Mouse (Mus musculus) T-helper 1 cell (primary cell): ENCODE results near the gene Phlda2.

Experiments used
- in situ Hi-C: fragments of 300-600 bp; cut with MboI, MseI; formaldehyde crosslinking; loops from one replicate; pipeline ENCODE4 v1.15.1; 2025; ENCODE audit warnings: high pct_unique_total_duplicates

The Phlda2 gene

GRCm38 (mm10) chr7:143503926-143504325 is 976 bp upstream of the Phlda2 start:
- in situ Hi-C loops = no loop called here

GRCm38 (mm10) chr7:143501643-143502417 is 1.1 kb downstream of the Phlda2 start:
- in situ Hi-C loops = no loop called here

GRCm38 (mm10) chr7:143500912-143501311 is 2.0 kb downstream of the Phlda2 start:
- in situ Hi-C loops = no loop called here

- in situ Hi-C loops = no loop called here
Measured at GRCm38 (mm10) chr7:143498584-143498983, 4.4 kb downstream of the Phlda2 start.

- in situ Hi-C loops = no loop called here
Measured at GRCm38 (mm10) chr7:143495104-143495961, 7.6 kb downstream of the Phlda2 start.

- in situ Hi-C loops = no loop called here
Measured at GRCm38 (mm10) chr7:143493616-143494126, 9.3 kb downstream of the Phlda2 start.

GRCm38 (mm10) chr7:143489735-143490134 is 13.2 kb downstream of the Phlda2 start:
- in situ Hi-C loops = no loop called here

GRCm38 (mm10) chr7:143482541-143482940 is 20.4 kb downstream of the Phlda2 start:
- in situ Hi-C loops = no loop called here

- in situ Hi-C loops = no loop called here
Measured at GRCm38 (mm10) chr7:143481806-143482387, 21.1 kb downstream of the Phlda2 start.

GRCm38 (mm10) chr7:143480498-143480897 is 22.5 kb downstream of the Phlda2 start:
- in situ Hi-C loops = no loop called here

- in situ Hi-C loops = no loop called here
Measured at GRCm38 (mm10) chr7:143477800-143478199, 25.1 kb downstream of the Phlda2 start.

- in situ Hi-C loops = no loop called here
Measured at GRCm38 (mm10) chr7:143476702-143477335, 26.1 kb downstream of the Phlda2 start.

- in situ Hi-C loops = no loop called here
Measured at GRCm38 (mm10) chr7:143475876-143476275, 27.1 kb downstream of the Phlda2 start.

- in situ Hi-C loops = loop anchor here (5.0 kb wide), 2 partner anchors 32 to 328 kb away; no protein-coding TSS in a partner anchor
Measured at GRCm38 (mm10) chr7:143474811-143475210, 28.1 kb downstream of the Phlda2 start.

GRCm38 (mm10) chr7:143473347-143474101 is 29.4 kb downstream of the Phlda2 start, which contains the start of gene Slc22a18:
Slc22a18 (plus strand) TSS chr7:143473736.
- in situ Hi-C loops = loop anchor here (5.0 kb wide), 2 partner anchors 34 to 326 kb away; no protein-coding TSS in a partner anchor

GRCm38 (mm10) chr7:143469946-143470345 is 33.0 kb downstream of the Phlda2 start:
- in situ Hi-C loops = loop anchor here (5.0 kb wide), 2 partner anchors 37 to 323 kb away; no protein-coding TSS in a partner anchor

- in situ Hi-C loops = no loop called here
Measured at GRCm38 (mm10) chr7:143467714-143468113, 35.2 kb downstream of the Phlda2 start.

GRCm38 (mm10) chr7:143466099-143466677 is 36.8 kb downstream of the Phlda2 start:
- in situ Hi-C loops = no loop called here

GRCm38 (mm10) chr7:143464811-143465560 is 38.0 kb downstream of the Phlda2 start:
- in situ Hi-C loops = no loop called here
